Mouse (Mus musculus): ENCODE data around the gene Sbno1. TPM values are rescaled to one million over a fixed set of nuclear protein-coding genes. Genes with fewer than 3 reads are reported as not detected.

Sbno1 gene
- polyA plus RNA-seq, 1 experiment from 2014 or later = 65.5 TPM

DNA sequence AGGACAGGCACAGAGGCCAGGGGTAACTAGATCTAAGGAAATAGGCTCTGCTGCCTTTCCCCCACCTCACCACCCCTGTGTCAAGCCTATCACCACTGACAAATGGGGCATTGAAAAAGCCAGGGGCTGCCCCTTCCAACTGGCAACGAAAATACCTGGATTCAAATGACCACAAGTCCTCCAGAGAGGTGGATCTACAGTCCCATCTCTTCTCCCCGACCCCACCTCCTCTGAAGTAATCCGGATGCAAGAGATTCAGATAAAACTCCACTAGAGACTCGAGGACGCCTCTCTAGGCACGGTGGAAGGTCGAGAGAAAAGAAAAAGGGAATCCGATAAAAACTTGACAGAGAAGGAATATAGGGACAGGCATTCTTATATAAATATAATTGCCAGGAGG lies 99.0 kb downstream of the Sbno1 start:
- peak overlapping the region; percentile 90 for H3K4me2 ChIP-seq
- no peaks in the 10 kb centered on the region for H3K27me3 ChIP-seq
- peak overlapping the region; percentile 92 for H3K9ac ChIP-seq
- peak overlapping the region; percentile 98 for H3K27ac ChIP-seq
- peaks cover 16% of the 10 kb centered on the region for H3K4me1 ChIP-seq (replicated peaks)
- no peaks in the 10 kb centered on the region for H3K9me3 ChIP-seq (replicated peaks)
- peak overlapping the region; percentile 87 for H3K4me3 ChIP-seq
- ATAC-seq (replicated peaks; ENCODE audit: insufficient number of reproducible peaks, insufficient read depth, low FRiP score, low read depth) = no peak
- WGBS = 1% methylated on average over 8 of the region's 8 CpGs
- H3K36me3 ChIP-seq = 0 out of 2 replicates have a peak, but pooled peaks cover 8% of the 10 kb centered on the region

Small RNAs within 50 kb of the gene (microRNA-seq; reads per million reads assigned to microRNA genes)
- gene Gm27486 = 0.63 reads per million

Other genes with a start within 250 kb of the Sbno1 start
- gene Pitpnm2, start 176.2 kb downstream of the Sbno1 start, polyA plus RNA-seq (2015; fragmentation: Nextera tagmentation; extraction: Ambion mirVana) = 4.9 and 7.9 TPM in 2 replicates
- 10.2 TPM in 2 replicates for gene Mphosph9, start 98.0 kb downstream of the Sbno1 start, polyA plus RNA-seq (2015; fragmentation: Nextera tagmentation; extraction: Ambion mirVana)
- 17.4 and 19.0 TPM in 2 replicates for gene 2810006K23Rik, start 97.9 kb downstream of the Sbno1 start, polyA plus RNA-seq (2015; fragmentation: Nextera tagmentation; extraction: Ambion mirVana)
- gene Cdk2ap1, start 62.9 kb downstream of the Sbno1 start, polyA plus RNA-seq (2015; fragmentation: Nextera tagmentation; extraction: Ambion mirVana) = 87.9 and 109 TPM in 2 replicates
- gene Kmt5a, start 13.9 kb upstream of the Sbno1 start, polyA plus RNA-seq (2015; fragmentation: Nextera tagmentation; extraction: Ambion mirVana) = 63.3 and 74.6 TPM in 2 replicates
- gene Rilpl2, start 52.4 kb upstream of the Sbno1 start, polyA plus RNA-seq (2015; fragmentation: Nextera tagmentation; extraction: Ambion mirVana) = 15.0 and 20.9 TPM in 2 replicates
- gene Snrnp35, start 57.1 kb upstream of the Sbno1 start, polyA plus RNA-seq (2015; fragmentation: Nextera tagmentation; extraction: Ambion mirVana) = 19.2 and 20.7 TPM in 2 replicates
- gene Rilpl1, start 105.4 kb upstream of the Sbno1 start, polyA plus RNA-seq (2015; fragmentation: Nextera tagmentation; extraction: Ambion mirVana) = 26.5 and 27.8 TPM in 2 replicates
- gene Tmed2, start 114.7 kb upstream of the Sbno1 start, polyA plus RNA-seq (2015; fragmentation: Nextera tagmentation; extraction: Ambion mirVana) = 409 and 423 TPM in 2 replicates
- gene Ddx55, start 126.9 kb upstream of the Sbno1 start, polyA plus RNA-seq (2015; fragmentation: Nextera tagmentation; extraction: Ambion mirVana) = 6.7 and 8.7 TPM in 2 replicates
- 51.2 and 53.6 TPM in 2 replicates for gene Eif2b1, start 153.1 kb upstream of the Sbno1 start, polyA plus RNA-seq (2015; fragmentation: Nextera tagmentation; extraction: Ambion mirVana)
- gene Gtf2h3, start 153.1 kb upstream of the Sbno1 start, polyA plus RNA-seq (2015; fragmentation: Nextera tagmentation; extraction: Ambion mirVana) = 28.9 and 34.5 TPM in 2 replicates
- 26.6 and 32.8 TPM in 2 replicates for gene Atp6v0a2, start 202.6 kb upstream of the Sbno1 start, polyA plus RNA-seq (2015; fragmentation: Nextera tagmentation; extraction: Ambion mirVana)

All from heart, embryonic 15.5 days (tissue).